Mouse (Mus musculus): ENCODE data around the gene Lrch1. TPM values are rescaled to one million over a fixed set of nuclear protein-coding genes. Genes with fewer than 3 reads are reported as not detected.

The Lrch1 gene
- polyA plus RNA-seq, 1 experiment from 2014 or later, result 4.3 TPM

GRCm38 (mm10) chr14:74792793-74793192 lies 154.9 kb downstream of the Lrch1 start:
- no peak for ATAC-seq (ENCODE audit: low read depth)
- WGBS (ENCODE audit: insufficient replicate concordance), result 69% methylated on average over 6 of the region's 6 CpGs

GRCm38 (mm10) chr14:74790535-74790934 lies 157.1 kb downstream of the Lrch1 start:
- Histone ChIP-seq H3K4me3 (replicated peaks) (no peak overlapping the region), H3K27ac (no peak overlapping the region), H3K4me1 (replicated peaks) (peaks cover 10% of the 10 kb centered on the region), H3K9ac (no peak overlapping the region), H3K27me3 (no peaks in the 10 kb centered on the region), H3K4me2 (no peak overlapping the region), H3K9me3 (replicated peaks) (no peaks in the 10 kb centered on the region), H3K36me3 (peaks cover 22% of the 10 kb centered on the region)
- 64% methylated on average over 5 of the region's 5 CpGs for WGBS (ENCODE audit: insufficient replicate concordance)
- DNase-seq (no peak), ATAC-seq (ENCODE audit: low read depth) (no peak)

More at GRCm38 (mm10) chr14:74792793-74793192, 154.9 kb downstream of the Lrch1 start:
- no peaks in the 10 kb centered on the region for H3K27me3 ChIP-seq
- peaks cover 28% of the 10 kb centered on the region for H3K36me3 ChIP-seq
- no peak overlapping the region for H3K9ac ChIP-seq
- H3K4me2 ChIP-seq, result no peak overlapping the region
- H3K4me3 ChIP-seq (replicated peaks), result no peak overlapping the region
- peaks cover 10% of the 10 kb centered on the region for H3K4me1 ChIP-seq (replicated peaks)
- DNase-seq, result no peak
- no peaks in the 10 kb centered on the region for H3K9me3 ChIP-seq (replicated peaks)
- H3K27ac ChIP-seq, result no peak overlapping the region

- peaks cover 10% of the 10 kb centered on the region for H3K4me1 ChIP-seq (replicated peaks)
- ATAC-seq (ENCODE audit: low read depth), result no peak
- no peaks in the 10 kb centered on the region for H3K27me3 ChIP-seq
- peaks cover 24% of the 10 kb centered on the region for H3K36me3 ChIP-seq
- no peak overlapping the region for H3K9ac ChIP-seq
- H3K4me2 ChIP-seq, result no peak overlapping the region
- H3K9me3 ChIP-seq (replicated peaks), result no peaks in the 10 kb centered on the region
- H3K4me3 ChIP-seq (replicated peaks), result no peak overlapping the region
- DNase-seq, result no peak
- WGBS (ENCODE audit: insufficient replicate concordance), result 74% methylated on average over 8 of the region's 8 CpGs
- H3K27ac ChIP-seq, result no peak overlapping the region
Measured at GRCm38 (mm10) chr14:74788766-74789165, 158.9 kb downstream of the Lrch1 start.

GRCm38 (mm10) chr14:74787717-74788116 lies 160.0 kb downstream of the Lrch1 start:
- ATAC-seq (ENCODE audit: low read depth) (no peak), DNase-seq (no peak)
- H3K4me1 ChIP-seq (replicated peaks), result peaks cover 10% of the 10 kb centered on the region
- H3K9me3 ChIP-seq (replicated peaks), result no peaks in the 10 kb centered on the region
- no peaks in the 10 kb centered on the region for H3K27me3 ChIP-seq
- H3K27ac ChIP-seq, result no peak overlapping the region
- H3K9ac ChIP-seq, result no peak overlapping the region
- H3K4me3 ChIP-seq (replicated peaks), result no peak overlapping the region
- H3K4me2 ChIP-seq, result no peak overlapping the region
- WGBS (ENCODE audit: insufficient replicate concordance), result 76% methylated on average over 3 of the region's 3 CpGs
- H3K36me3 ChIP-seq, result peaks cover 30% of the 10 kb centered on the region

- Histone ChIP-seq H3K9me3 (replicated peaks) (no peaks in the 10 kb centered on the region), H3K27me3 (no peaks in the 10 kb centered on the region), H3K4me2 (no peak overlapping the region), H3K9ac (no peak overlapping the region), H3K27ac (no peak overlapping the region), H3K36me3 (peaks cover 27% of the 10 kb centered on the region), H3K4me1 (replicated peaks) (no peaks in the 10 kb centered on the region), H3K4me3 (replicated peaks) (no peak overlapping the region)
- 82% methylated on average over 11 of the region's 11 CpGs for WGBS (ENCODE audit: insufficient replicate concordance)
- DNase-seq (no peak), ATAC-seq (ENCODE audit: low read depth) (no peak)
Measured at GRCm38 (mm10) chr14:74784243-74784934, 163.3 kb downstream of the Lrch1 start.

GRCm38 (mm10) chr14:74774046-74774619 lies 173.5 kb downstream of the Lrch1 start:
- H3K9ac ChIP-seq, result no peak overlapping the region
- H3K4me1 ChIP-seq (replicated peaks), result no peaks in the 10 kb centered on the region
- peaks cover 21% of the 10 kb centered on the region for H3K36me3 ChIP-seq
- no peaks in the 10 kb centered on the region for H3K27me3 ChIP-seq
- no peaks in the 10 kb centered on the region for H3K9me3 ChIP-seq (replicated peaks)
- H3K4me2 ChIP-seq, result no peak overlapping the region
- no peak overlapping the region for H3K27ac ChIP-seq
- no peak overlapping the region for H3K4me3 ChIP-seq (replicated peaks)
- no peak for ATAC-seq (ENCODE audit: low read depth)
- WGBS (ENCODE audit: insufficient replicate concordance), result 61% methylated on average over 10 of the region's 10 CpGs
- no peak for DNase-seq

- Histone ChIP-seq H3K9ac (no peak overlapping the region), H3K36me3 (peaks cover 15% of the 10 kb centered on the region), H3K4me3 (replicated peaks) (no peak overlapping the region), H3K27me3 (no peaks in the 10 kb centered on the region), H3K4me2 (no peak overlapping the region), H3K27ac (no peak overlapping the region), H3K4me1 (replicated peaks) (0 out of 2 replicates have a peak, but pooled peaks cover 6% of the 10 kb centered on the region), H3K9me3 (replicated peaks) (no peaks in the 10 kb centered on the region)
- WGBS (ENCODE audit: insufficient replicate concordance), result 59% methylated on average over 1 of the region's 1 CpGs
- DNase-seq, result no peak
- no peak for ATAC-seq (ENCODE audit: low read depth)
Measured at GRCm38 (mm10) chr14:74767892-74768291, 179.8 kb downstream of the Lrch1 start.

- Histone ChIP-seq H3K4me3 (replicated peaks) (no peak overlapping the region), H3K9me3 (replicated peaks) (no peaks in the 10 kb centered on the region), H3K9ac (no peak overlapping the region), H3K27ac (no peak overlapping the region), H3K4me1 (replicated peaks) (0 out of 2 replicates have a peak, but pooled peaks cover 6% of the 10 kb centered on the region), H3K4me2 (no peak overlapping the region), H3K36me3 (peaks cover 5% of the 10 kb centered on the region), H3K27me3 (no peaks in the 10 kb centered on the region)
- ATAC-seq (ENCODE audit: low read depth) (no peak), DNase-seq (peak; percentile 38)
- 54% methylated on average over 10 of the region's 10 CpGs for WGBS (ENCODE audit: insufficient replicate concordance)
Measured at GRCm38 (mm10) chr14:74764191-74764918, 183.3 kb downstream of the Lrch1 start.

GRCm38 (mm10) chr14:74736850-74737249 lies 210.8 kb downstream of the Lrch1 start:
- ATAC-seq (ENCODE audit: low read depth) (no peak), DNase-seq (no peak)
- WGBS (ENCODE audit: insufficient replicate concordance), result 83% methylated on average over 6 of the region's 6 CpGs
- Histone ChIP-seq H3K27me3 (no peaks in the 10 kb centered on the region), H3K36me3 (peaks cover 63% of the 10 kb centered on the region), H3K9ac (no peak overlapping the region), H3K4me3 (replicated peaks) (no peak overlapping the region), H3K9me3 (replicated peaks) (no peaks in the 10 kb centered on the region), H3K4me2 (no peak overlapping the region), H3K4me1 (replicated peaks) (peaks cover 25% of the 10 kb centered on the region), H3K27ac (no peak overlapping the region)

GRCm38 (mm10) chr14:74735471-74735870 lies 212.2 kb downstream of the Lrch1 start:
- 63% methylated on average over 6 of the region's 6 CpGs for WGBS (ENCODE audit: insufficient replicate concordance)
- H3K4me1 ChIP-seq (replicated peaks), result peaks cover 28% of the 10 kb centered on the region
- H3K36me3 ChIP-seq, result peaks cover 49% of the 10 kb centered on the region
- H3K4me3 ChIP-seq (replicated peaks), result no peak overlapping the region
- H3K27me3 ChIP-seq, result no peaks in the 10 kb centered on the region
- DNase-seq (no peak), ATAC-seq (ENCODE audit: low read depth) (no peak)
- H3K4me2 ChIP-seq, result no peak overlapping the region
- H3K9ac ChIP-seq, result no peak overlapping the region
- no peak overlapping the region for H3K27ac ChIP-seq
- H3K9me3 ChIP-seq (replicated peaks), result no peaks in the 10 kb centered on the region

GRCm38 (mm10) chr14:74733397-74733796 lies 214.3 kb downstream of the Lrch1 start:
- Histone ChIP-seq H3K9ac (peak overlapping the region; percentile 94), H3K27me3 (no peaks in the 10 kb centered on the region), H3K27ac (peak overlapping the region; percentile 75), H3K36me3 (peaks cover 29% of the 10 kb centered on the region), H3K4me2 (peak overlapping the region; percentile 81), H3K9me3 (replicated peaks) (no peaks in the 10 kb centered on the region), H3K4me1 (replicated peaks) (peaks cover 28% of the 10 kb centered on the region), H3K4me3 (replicated peaks) (peak overlapping the region; percentile 93)
- ATAC-seq (ENCODE audit: low read depth) (no peak), DNase-seq (peak; percentile 38)
- 51% methylated on average over 2 of the region's 2 CpGs for WGBS (ENCODE audit: insufficient replicate concordance)

Measured in liver, embryonic 13.5 days (tissue).